Mouse (Mus musculus) testis, adult 2 months (tissue): ENCODE data around the gene Cfap97d1.

Experiments
- CTCF ChIP-seq: fragments of 200-500 bp; IDR thresholded peaks from 2 replicates; pipeline ENCODE4 v1.5.1; 2012; ENCODE audit warnings: low read depth, mild to moderate bottlenecking, inconsistent platforms, low read length, moderate library complexity; ENCODE audit not compliant: control insufficient read depth, insufficient read depth, insufficient replicate concordance
- POLR2A ChIP-seq: fragments of 200-500 bp; IDR thresholded peaks from 2 replicates; pipeline ENCODE4 v1.6.1; 2012; ENCODE audit warnings: low read depth, mild to moderate bottlenecking, inconsistent platforms, low read length, moderate library complexity; ENCODE audit not compliant: control insufficient read depth

- no peak for TF ChIP-seq POLR2A
- TF ChIP-seq CTCF: no peak
Measured at GRCm38 (mm10) chr11:102025991-102026660, 42.0 kb downstream of the Cfap97d1 start.
